Mouse (Mus musculus) midbrain, embryonic 12.5 days (tissue): ENCODE results near the gene Dad1. TPM values are rescaled to one million over a fixed set of nuclear protein-coding genes. Genes with fewer than 3 reads are reported as not detected.

Experiments used
- ATAC-seq: fragments of 200-750 bp; cut with Nextera tagmentation; 2 replicates; pipeline ENCODE4 v1.8.0; 2017; ENCODE audit warnings: low read depth, moderate TSS enrichment, moderate library complexity; ENCODE audit not compliant: low FRiP score
- H3K27ac ChIP-seq: fragments of 300-500 bp; sonication (generic); replicated peaks from 2 replicates; pipeline ENCODE4 v1.5.1; 2016; ENCODE audit warnings: mild to moderate bottlenecking
- H3K27me3 ChIP-seq: fragments of 300-500 bp; sonication (generic); 2 replicates; pipeline ENCODE4 v1.6.1; 2016; ENCODE audit warnings: mild to moderate bottlenecking
- H3K36me3 ChIP-seq: fragments of 300-500 bp; sonication (generic); 2 replicates; pipeline ENCODE4 v1.6.1; 2016
- H3K4me1 ChIP-seq: fragments of 300-500 bp; sonication (generic); 2 replicates; pipeline ENCODE4 v1.6.1; 2016
- H3K4me2 ChIP-seq: fragments of 300-500 bp; sonication (generic); replicated peaks from 2 replicates; pipeline ENCODE4 v1.6.1; 2016; ENCODE audit warnings: mild to moderate bottlenecking, moderate library complexity
- H3K4me3 ChIP-seq: fragments of 300-500 bp; sonication (generic); 2 replicates; pipeline ENCODE4 v1.5.1; 2016; ENCODE audit warnings: mild to moderate bottlenecking
- H3K9ac ChIP-seq: fragments of 300-500 bp; sonication (generic); replicated peaks from 2 replicates; pipeline ENCODE4 v1.6.1; 2016; ENCODE audit warnings: mild to moderate bottlenecking, moderate library complexity
- H3K9me3 ChIP-seq: fragments of 300-500 bp; sonication (generic); 2 replicates; pipeline ENCODE4 v1.6.1; 2016; ENCODE audit warnings: mild to moderate bottlenecking
- WGBS: fragments of 180-500 bp; shearing (Covaris S2); methylation state at CpG from one replicate; pipeline ENCODE4 v1.1.7; 2016; 5-methylcytosine and 5-hydroxymethylcytosine counted together
- polyA plus RNA-seq: library from polyadenylated mRNA; unstranded; fragments of >200 nt; fragmentation: Nextera tagmentation; extraction: Ambion mirVana; gene quantifications from 2 replicates; pipeline ENCODE4 v1.2.1, GENCODE M21; 2016

Dad1 gene
- polyA plus RNA-seq, 1 experiment from 2014 or later = 220 TPM

GRCm38 (mm10) chr14:54211199-54211598, 42.7 kb downstream of the Dad1 start:
- H3K27ac ChIP-seq = no peak overlapping the region
- WGBS = 88% methylated on average over 8 of the region's 8 CpGs
- no peaks in the 10 kb centered on the region for H3K27me3 ChIP-seq
- H3K9ac ChIP-seq = no peak overlapping the region
- H3K36me3 ChIP-seq = no peaks in the 10 kb centered on the region
- ATAC-seq = no peak
- no peak overlapping the region for H3K4me2 ChIP-seq
- H3K9me3 ChIP-seq = no peaks in the 10 kb centered on the region
- H3K4me1 ChIP-seq = 0 out of 2 replicates have a peak, but pooled peaks cover 2% of the 10 kb centered on the region
- H3K4me3 ChIP-seq = no peak overlapping the region

GRCm38 (mm10) chr14:54210401-54210800, 43.5 kb downstream of the Dad1 start:
- H3K27ac ChIP-seq = no peak overlapping the region
- no peaks in the 10 kb centered on the region for H3K9me3 ChIP-seq
- ATAC-seq = no peak
- H3K4me1 ChIP-seq = 0 out of 2 replicates have a peak, but pooled peaks cover 2% of the 10 kb centered on the region
- H3K9ac ChIP-seq = no peak overlapping the region
- H3K27me3 ChIP-seq = no peaks in the 10 kb centered on the region
- 94% methylated on average over 2 of the region's 2 CpGs for WGBS
- H3K4me2 ChIP-seq = no peak overlapping the region
- H3K36me3 ChIP-seq = no peaks in the 10 kb centered on the region
- H3K4me3 ChIP-seq = no peak overlapping the region

GRCm38 (mm10) chr14:54209932-54210331, 44.0 kb downstream of the Dad1 start:
- ATAC-seq = no peak
- Histone ChIP-seq H3K4me1 (0 out of 2 replicates have a peak, but pooled peaks cover 2% of the 10 kb centered on the region), H3K27me3 (no peaks in the 10 kb centered on the region), H3K4me2 (no peak overlapping the region), H3K9me3 (no peaks in the 10 kb centered on the region), H3K9ac (no peak overlapping the region), H3K36me3 (no peaks in the 10 kb centered on the region), H3K27ac (no peak overlapping the region), H3K4me3 (no peak overlapping the region)
- WGBS = 86% methylated on average over 5 of the region's 5 CpGs

GRCm38 (mm10) chr14:54208741-54209140, 45.2 kb downstream of the Dad1 start:
- ATAC-seq = no peak
- Histone ChIP-seq H3K9me3 (no peaks in the 10 kb centered on the region), H3K4me2 (no peak overlapping the region), H3K9ac (no peak overlapping the region), H3K27ac (no peak overlapping the region), H3K27me3 (no peaks in the 10 kb centered on the region), H3K36me3 (no peaks in the 10 kb centered on the region), H3K4me3 (no peak overlapping the region), H3K4me1 (no peaks in the 10 kb centered on the region)
- WGBS = 71% methylated on average over 6 of the region's 6 CpGs

GRCm38 (mm10) chr14:54207924-54208323, 46.0 kb downstream of the Dad1 start:
- 87% methylated on average over 5 of the region's 5 CpGs for WGBS
- no peaks in the 10 kb centered on the region for H3K4me1 ChIP-seq
- H3K4me3 ChIP-seq = no peak overlapping the region
- no peaks in the 10 kb centered on the region for H3K36me3 ChIP-seq
- H3K27ac ChIP-seq = no peak overlapping the region
- H3K9ac ChIP-seq = no peak overlapping the region
- H3K4me2 ChIP-seq = no peak overlapping the region
- no peaks in the 10 kb centered on the region for H3K27me3 ChIP-seq
- no peaks in the 10 kb centered on the region for H3K9me3 ChIP-seq
- ATAC-seq = no peak

GRCm38 (mm10) chr14:54206750-54207550, 47.0 kb downstream of the Dad1 start:
- WGBS = 82% methylated on average over 15 of the region's 15 CpGs

GRCm38 (mm10) chr14:54206309-54206708, 47.6 kb downstream of the Dad1 start:
- no peaks in the 10 kb centered on the region for H3K27me3 ChIP-seq
- H3K9me3 ChIP-seq = no peaks in the 10 kb centered on the region
- H3K4me3 ChIP-seq = no peak overlapping the region
- ATAC-seq = no peak
- 90% methylated on average over 5 of the region's 5 CpGs for WGBS
- no peak overlapping the region for H3K9ac ChIP-seq
- H3K4me2 ChIP-seq = no peak overlapping the region
- no peaks in the 10 kb centered on the region for H3K36me3 ChIP-seq
- no peak overlapping the region for H3K27ac ChIP-seq
- no peaks in the 10 kb centered on the region for H3K4me1 ChIP-seq

More at GRCm38 (mm10) chr14:54206750-54207550, 47.0 kb downstream of the Dad1 start:
- no peak for ATAC-seq
- no peak overlapping the region for H3K4me3 ChIP-seq
- no peak overlapping the region for H3K9ac ChIP-seq
- no peaks in the 10 kb centered on the region for H3K9me3 ChIP-seq
- no peaks in the 10 kb centered on the region for H3K36me3 ChIP-seq
- no peak overlapping the region for H3K27ac ChIP-seq
- no peaks in the 10 kb centered on the region for H3K4me1 ChIP-seq
- no peaks in the 10 kb centered on the region for H3K27me3 ChIP-seq
- no peak overlapping the region for H3K4me2 ChIP-seq

GRCm38 (mm10) chr14:54205904-54206303, 48.0 kb downstream of the Dad1 start:
- 58% methylated on average over 6 of the region's 6 CpGs for WGBS
- ATAC-seq = no peak
- Histone ChIP-seq H3K4me2 (no peak overlapping the region), H3K4me3 (no peak overlapping the region), H3K4me1 (no peaks in the 10 kb centered on the region), H3K27me3 (no peaks in the 10 kb centered on the region), H3K9ac (no peak overlapping the region), H3K27ac (no peak overlapping the region), H3K9me3 (no peaks in the 10 kb centered on the region), H3K36me3 (no peaks in the 10 kb centered on the region)

- Histone ChIP-seq H3K36me3 (no peaks in the 10 kb centered on the region), H3K9ac (no peak overlapping the region), H3K27me3 (no peaks in the 10 kb centered on the region), H3K4me2 (no peak overlapping the region), H3K27ac (peak overlapping the region; percentile 39; the same call in 1 of the 2 replicates), H3K9me3 (no peaks in the 10 kb centered on the region), H3K4me1 (no peaks in the 10 kb centered on the region), H3K4me3 (no peak overlapping the region)
- ATAC-seq = no peak
- WGBS = 34% methylated on average over 4 of the region's 4 CpGs
Observed at GRCm38 (mm10) chr14:54204786-54205185, 49.1 kb downstream of the Dad1 start.

GRCm38 (mm10) chr14:54204311-54204710, 49.6 kb downstream of the Dad1 start:
- no peak for ATAC-seq
- no peak overlapping the region for H3K4me2 ChIP-seq
- 87% methylated on average over 8 of the region's 8 CpGs for WGBS

GRCm38 (mm10) chr14:54203776-54204175, 50.1 kb downstream of the Dad1 start:
- Histone ChIP-seq H3K9me3 (no peaks in the 10 kb centered on the region), H3K36me3 (no peaks in the 10 kb centered on the region), H3K4me1 (no peaks in the 10 kb centered on the region), H3K4me3 (no peak overlapping the region), H3K9ac (no peak overlapping the region), H3K27ac (no peak overlapping the region), H3K4me2 (no peak overlapping the region), H3K27me3 (no peaks in the 10 kb centered on the region)
- ATAC-seq = no peak
- WGBS = 87% methylated on average over 10 of the region's 10 CpGs

More at GRCm38 (mm10) chr14:54204311-54204710, 49.6 kb downstream of the Dad1 start:
- Histone ChIP-seq H3K4me1 (no peaks in the 10 kb centered on the region), H3K9me3 (no peaks in the 10 kb centered on the region), H3K9ac (no peak overlapping the region), H3K36me3 (no peaks in the 10 kb centered on the region), H3K4me3 (no peak overlapping the region), H3K27ac (no peak overlapping the region), H3K27me3 (no peaks in the 10 kb centered on the region)

GRCm38 (mm10) chr14:54203207-54203606, 50.7 kb downstream of the Dad1 start:
- no peak overlapping the region for H3K9ac ChIP-seq
- no peaks in the 10 kb centered on the region for H3K4me1 ChIP-seq
- no peak overlapping the region for H3K4me2 ChIP-seq
- 93% methylated on average over 6 of the region's 6 CpGs for WGBS
- H3K27ac ChIP-seq = no peak overlapping the region
- H3K9me3 ChIP-seq = no peaks in the 10 kb centered on the region
- H3K4me3 ChIP-seq = no peak overlapping the region
- no peaks in the 10 kb centered on the region for H3K27me3 ChIP-seq
- no peaks in the 10 kb centered on the region for H3K36me3 ChIP-seq
- ATAC-seq = no peak
